Mouse (Mus musculus) cerebellum, adult 2 months (tissue): ENCODE data around the gene Cfap161. TPM values are rescaled to one million over a fixed set of nuclear protein-coding genes. Genes with fewer than 3 reads are reported as not detected.

Experiments used
- DNase-seq, 2 experiments: peaks; one replicate each; pipeline ENCODE4 v3.0.0; 2021
- H3K27ac ChIP-seq: fragments of 200-500 bp; 2 replicates; pipeline ENCODE4 v1.5.1; 2012; ENCODE audit warnings: low read length, control low read depth, inconsistent platforms; ENCODE audit not compliant: insufficient read depth
- H3K27me3 ChIP-seq: fragments of 200-500 bp; 2 replicates; pipeline ENCODE4 v1.6.1; 2012; ENCODE audit warnings: inconsistent platforms, mild to moderate bottlenecking, low read length, moderate library complexity; ENCODE audit not compliant: control insufficient read depth, insufficient read depth
- H3K4me1 ChIP-seq: fragments of 200-500 bp; 2 replicates; pipeline ENCODE4 v1.6.1; 2011; ENCODE audit warnings: low read length; ENCODE audit not compliant: control insufficient read depth, insufficient read depth
- H3K4me3 ChIP-seq: fragments of 200-500 bp; replicated peaks from 2 replicates; pipeline ENCODE3; 2011; ENCODE audit warnings: mild to moderate bottlenecking, low read depth, low read length, control low read depth; ENCODE audit not compliant: insufficient read depth
- CTCF ChIP-seq: fragments of 200-500 bp; IDR thresholded peaks from 2 replicates; pipeline ENCODE4 v1.5.1; 2011; ENCODE audit warnings: low read depth, mild to moderate bottlenecking, control low read depth, low read length, moderate library complexity, borderline replicate concordance; ENCODE audit not compliant: insufficient read depth
- POLR2A ChIP-seq: fragments of 200-500 bp; IDR thresholded peaks from 2 replicates; pipeline ENCODE4 v1.6.1; 2011; ENCODE audit warnings: low read length, control low read depth, borderline replicate concordance; ENCODE audit not compliant: insufficient read depth
- WGBS: fragments of 180-500 bp; shearing (Covaris S2); methylation state at CpG from one replicate; pipeline ENCODE4 v1.1.7; 2018; 5-methylcytosine and 5-hydroxymethylcytosine counted together
- polyA plus RNA-seq: library from polyadenylated mRNA; depleted of rRNA; stranded (reverse); fragments of >200 nt; gene quantifications from 2 replicates; pipeline ENCODE4 v1.2.3, GENCODE M21; 2012

The Cfap161 gene
- polyA plus RNA-seq, 1 experiment: 1.7 TPM

DNA sequence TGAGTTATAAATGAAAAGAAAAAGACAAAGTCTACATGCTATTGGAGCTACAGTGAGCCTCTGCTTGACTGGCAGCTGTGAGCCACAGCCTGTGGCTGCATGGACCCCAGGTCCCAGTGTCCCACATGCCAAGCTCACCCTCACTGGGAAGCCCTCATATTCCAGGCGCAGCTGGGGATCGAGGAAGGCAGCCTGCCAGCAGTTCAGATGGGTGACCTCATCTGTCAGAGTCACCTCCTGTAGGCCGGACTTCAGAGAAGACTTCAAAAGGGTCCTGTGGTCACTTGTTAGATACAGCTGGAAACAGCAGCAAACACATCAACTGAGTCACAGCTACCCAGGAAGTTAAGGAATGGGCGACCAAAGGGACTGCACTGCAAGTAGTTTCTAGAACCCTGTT is 14.7 kb downstream of the Cfap161 start:
- Histone ChIP-seq H3K4me3 (no peak overlapping the region), H3K4me1 (peaks cover 13% of the 10 kb centered on the region; the same call in 1 of the 2 replicates), H3K27me3 (no peaks in the 10 kb centered on the region), H3K27ac (no peak overlapping the region)
- TF ChIP-seq CTCF (no peak), POLR2A (no peak)
- WGBS: 79% methylated on average over 4 of the region's 4 CpGs
- no peak for DNase-seq

DNA sequence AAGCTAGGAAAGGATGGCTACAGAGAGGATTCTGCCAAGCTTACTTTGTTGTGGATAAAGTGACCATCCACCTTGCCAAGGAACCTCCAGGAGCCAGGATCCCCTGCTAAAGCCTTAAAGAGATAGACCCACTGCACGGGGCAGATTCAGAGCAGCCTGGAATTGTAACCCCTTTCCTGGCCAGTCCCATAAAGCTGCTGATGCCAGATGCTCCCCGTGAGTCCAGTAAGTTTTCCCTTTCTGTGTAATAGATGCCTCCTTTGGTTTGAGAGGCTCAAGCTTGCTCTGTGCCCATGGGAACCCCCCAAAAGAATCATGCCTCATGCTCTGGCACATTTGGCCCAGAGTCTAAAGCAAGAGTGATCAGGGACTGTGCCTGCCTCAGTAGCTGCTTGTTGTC is 15.7 kb downstream of the Cfap161 start:
- WGBS: 53% methylated on average over 2 of the region's 2 CpGs
- no peaks in the 10 kb centered on the region for H3K27me3 ChIP-seq
- no peak for TF ChIP-seq CTCF
- no peak for TF ChIP-seq POLR2A
- H3K4me1 ChIP-seq: peaks cover 16% of the 10 kb centered on the region; the same call in 1 of the 2 replicates
- H3K27ac ChIP-seq: no peak overlapping the region
- no peak for DNase-seq
- no peak overlapping the region for H3K4me3 ChIP-seq

DNA sequence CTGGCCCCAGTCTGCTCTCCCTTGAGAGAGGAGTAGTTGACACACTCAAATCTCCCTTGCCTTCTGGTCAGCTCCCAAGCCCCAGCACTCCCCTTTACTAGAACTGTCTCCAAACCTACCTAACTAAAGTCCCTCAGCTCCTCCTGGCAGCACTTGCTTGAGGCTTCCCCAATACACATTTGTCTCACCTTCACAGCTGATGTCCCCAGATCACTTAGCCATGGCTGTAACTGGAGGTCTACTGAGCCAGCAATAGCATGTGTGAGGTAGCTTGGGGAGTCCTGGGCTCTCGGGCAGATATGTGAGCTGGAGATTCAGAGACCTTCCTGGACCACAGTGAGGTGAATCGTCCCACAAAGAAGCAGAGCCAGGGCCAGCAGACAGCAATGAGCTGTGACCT is 16.2 kb downstream of the Cfap161 start:
- Histone ChIP-seq H3K4me3 (no peak overlapping the region), H3K4me1 (peaks cover 16% of the 10 kb centered on the region; the same call in 1 of the 2 replicates), H3K27me3 (no peaks in the 10 kb centered on the region), H3K27ac (no peak overlapping the region)
- TF ChIP-seq POLR2A: no peak
- TF ChIP-seq CTCF: no peak
- 55% methylated on average over 2 of the region's 2 CpGs for WGBS
- no peak for DNase-seq

DNA sequence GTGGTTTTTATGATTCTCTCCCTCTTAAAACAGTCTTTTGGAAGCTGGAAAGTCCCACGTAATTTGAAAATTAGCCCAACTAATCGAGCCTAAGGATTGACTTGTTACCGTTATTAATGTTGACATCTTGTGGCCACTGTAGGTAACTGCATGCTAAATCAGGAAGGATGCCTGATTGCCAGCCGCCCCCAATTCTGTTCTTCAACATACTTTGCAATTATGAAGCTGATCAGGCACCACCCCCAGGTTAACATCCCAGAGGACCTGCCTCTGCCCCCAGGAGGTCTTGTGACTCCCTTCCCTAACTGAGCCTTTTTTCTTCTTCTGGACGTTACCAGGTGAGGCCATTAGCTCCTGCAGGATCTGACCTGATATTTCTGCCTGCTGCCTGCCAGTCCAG is 20.0 kb downstream of the Cfap161 start:
- Histone ChIP-seq H3K4me1 (peaks cover 13% of the 10 kb centered on the region; the same call in 1 of the 2 replicates), H3K27ac (no peak overlapping the region), H3K4me3 (no peak overlapping the region), H3K27me3 (no peaks in the 10 kb centered on the region)
- DNase-seq: peak; percentile 62 to 67
- TF ChIP-seq CTCF: peak; percentile 61
- no peak for TF ChIP-seq POLR2A
- WGBS: 2% methylated on average over 5 of the region's 5 CpGs

DNA sequence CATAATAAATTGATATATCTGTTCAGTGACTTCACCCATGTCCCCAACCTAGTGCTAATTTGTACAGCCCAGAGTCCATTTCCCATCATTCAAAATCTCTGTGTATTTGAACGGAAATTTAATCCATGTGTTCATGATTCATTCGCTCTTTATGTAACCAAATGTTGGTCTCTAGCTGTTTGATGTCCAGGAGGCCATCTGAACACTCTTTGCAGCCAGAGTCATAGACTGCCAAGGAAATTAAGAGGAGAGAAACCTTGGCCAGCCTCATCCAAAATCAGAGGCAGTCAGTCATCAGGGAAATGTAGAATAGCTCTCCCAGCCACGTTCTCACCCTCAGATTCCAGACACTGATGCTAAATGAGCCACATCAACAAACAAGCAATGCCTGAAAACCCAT is 31.0 kb downstream of the Cfap161 start:
- Histone ChIP-seq H3K27me3 (no peaks in the 10 kb centered on the region), H3K4me3 (no peak overlapping the region), H3K4me1 (peaks cover 9% of the 10 kb centered on the region), H3K27ac (peak overlapping the region; percentile 11; the same call in 1 of the 2 replicates)
- 16% methylated on average over 3 of the region's 3 CpGs for WGBS
- TF ChIP-seq POLR2A (no peak), CTCF (no peak)
- peak; percentile 57 to 90 for DNase-seq

DNA sequence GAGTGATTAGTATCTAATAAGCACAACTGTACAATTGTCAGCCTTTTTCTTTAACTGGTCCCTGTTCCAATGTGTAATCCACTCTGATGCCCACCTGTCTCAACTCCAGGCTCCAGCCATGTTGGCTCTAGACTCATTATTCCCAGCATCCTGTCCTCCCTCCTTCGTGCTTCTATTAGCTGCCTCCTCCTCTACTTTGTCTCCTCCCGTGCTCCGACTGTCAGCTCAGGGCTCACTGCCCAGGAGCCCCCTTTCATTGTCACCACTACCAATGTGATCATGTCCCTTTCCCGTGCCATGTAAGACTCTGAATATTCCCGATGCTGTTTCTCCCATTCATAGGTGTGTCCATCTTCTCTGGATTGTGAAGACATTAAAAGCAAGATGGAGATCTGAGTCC is 32.3 kb downstream of the Cfap161 start:
- Histone ChIP-seq H3K4me3 (no peak overlapping the region), H3K27me3 (no peaks in the 10 kb centered on the region), H3K4me1 (peaks cover 9% of the 10 kb centered on the region), H3K27ac (no peak overlapping the region)
- 50% methylated on average over 5 of the region's 5 CpGs for WGBS
- no peak for DNase-seq
- TF ChIP-seq POLR2A (no peak), CTCF (no peak)

DNA sequence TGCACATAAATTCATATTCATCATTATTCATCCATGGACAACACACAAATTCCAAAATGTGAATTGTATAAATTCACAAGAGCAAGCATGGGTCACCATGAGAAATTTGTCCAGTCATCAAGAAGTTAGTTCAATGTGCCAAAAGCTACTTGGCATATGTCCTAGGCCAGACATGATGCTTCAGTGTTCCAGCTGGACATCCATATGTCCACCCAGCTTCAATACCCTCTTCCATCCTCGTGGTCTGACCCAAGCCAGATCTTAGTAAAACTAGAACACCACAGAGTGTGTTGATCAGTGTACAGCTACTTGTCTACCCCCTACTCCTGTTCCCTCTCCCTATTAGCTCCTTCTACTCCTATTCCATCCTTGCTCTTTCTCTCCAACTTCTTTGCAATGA is 43.6 kb downstream of the Cfap161 start:
- no peaks in the 10 kb centered on the region for H3K27me3 ChIP-seq
- no peak for TF ChIP-seq POLR2A
- no peak for TF ChIP-seq CTCF
- WGBS: 5% methylated on average over 1 of the region's 1 CpGs
- no peak overlapping the region for H3K4me3 ChIP-seq
- peak overlapping the region; percentile 69; the same call in 1 of the 2 replicates for H3K27ac ChIP-seq
- H3K4me1 ChIP-seq: peaks cover 25% of the 10 kb centered on the region; the same call in 1 of the 2 replicates
- peak; percentile 87 to 96 for DNase-seq

DNA sequence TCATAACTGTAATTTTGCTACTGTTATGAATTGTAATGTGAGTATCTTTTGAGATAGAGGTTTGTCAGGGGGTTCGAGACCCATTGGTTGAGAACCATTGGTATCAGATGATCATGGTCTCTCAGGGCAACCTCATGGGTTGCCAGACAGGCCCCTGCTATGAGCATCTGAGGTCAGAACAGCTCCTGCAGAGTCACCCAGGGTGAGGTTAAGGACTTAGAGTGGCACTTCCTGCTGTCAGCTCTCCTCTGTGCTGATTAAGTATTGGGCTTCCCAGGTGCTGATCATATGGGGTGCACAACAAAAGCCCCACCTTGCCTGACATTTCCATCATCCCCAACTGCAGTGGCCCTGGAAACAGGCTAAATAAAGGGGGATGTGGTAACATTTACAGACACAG is 46.3 kb downstream of the Cfap161 start:
- 100% methylated on average over 1 of the region's 1 CpGs for WGBS

More for the DNA sequence above, 46.3 kb downstream of the Cfap161 start:
- TF ChIP-seq CTCF (no peak), POLR2A (no peak)
- peaks cover 40% of the 10 kb centered on the region for H3K4me1 ChIP-seq
- H3K4me3 ChIP-seq: no peak overlapping the region
- H3K27me3 ChIP-seq: no peaks in the 10 kb centered on the region
- H3K27ac ChIP-seq: no peak overlapping the region
- DNase-seq: no peak
